9 mouse cellular contexts compared by ENCODE assay signal in genomic region chr6:146662679-146663078, GRCm38 (mm10). TPM values are rescaled to one million over a fixed set of nuclear protein-coding genes. Genes with fewer than 3 reads are reported as not detected.
DNase-seq lines count a peak whose midpoint lies in the region; ATAC-seq and TF ChIP-seq lines count a peak whose summit lies in the region.
"Had no signal": no experiment of that assay in that cellular context is flagged by ENCODE, and none has a peak within 500 bp of the region (broad histone marks: within the 10 kb centered on the region; RNA-seq: fewer than 3 reads in every experiment).

No protein-coding gene starts in this region.

- 34% methylated on average over 5 of the region's 5 CpGs for WGBS in olfactory bulb, adult 2 months

- peak; percentile 90 for TF ChIP-seq CTCF in layer of hippocampus, adult 2 months (conservative IDR thresholded peaks at IDR 0.05)
- peak; percentile 75; the same call in 1 of the 2 replicates for TF ChIP-seq CTCF in embryonic fibroblast, embryonic 13.5 days (IDR thresholded peaks at IDR 0.05; ENCODE audit: borderline replicate concordance, insufficient read depth, low read length)
- TF ChIP-seq CTCF in olfactory bulb, adult 2 months (IDR thresholded peaks at IDR 0.05; ENCODE audit: insufficient read depth, low read depth, low read length), result peak; percentile 57; the same call in 1 of the 2 replicates

- H3K4me1 ChIP-seq in embryonic fibroblast, embryonic 13.5 days (ENCODE audit: control insufficient read depth, insufficient read depth, low read length), result no peaks in the 10 kb centered on the region
- no peaks in the 10 kb centered on the region for H3K4me1 ChIP-seq in olfactory bulb, adult 2 months (ENCODE audit: control insufficient read depth, insufficient read depth, low read length)
- H3K4me1 ChIP-seq: lung, embryonic 15.5 days had no signal

- peak; percentile 71 for ATAC-seq in activated CD4-positive, CD25-positive, alpha-beta regulatory T cell, adult 4 months

- H3K27ac ChIP-seq in layer of hippocampus, adult 2 months, result no peak overlapping the region
- no peak overlapping the region for H3K27ac ChIP-seq in embryonic fibroblast, embryonic 13.5 days (ENCODE audit: insufficient read depth, low read length)
- no peak overlapping the region for H3K27ac ChIP-seq in olfactory bulb, adult 2 months (ENCODE audit: insufficient read depth, low read depth, low read length)
- H3K27ac ChIP-seq: lung, embryonic 15.5 days had no signal

- no peak for TF ChIP-seq POLR2A in embryonic fibroblast, embryonic 13.5 days (IDR thresholded peaks at IDR 0.05; ENCODE audit: low read depth, low read length)
- TF ChIP-seq POLR2A in olfactory bulb, adult 2 months (IDR thresholded peaks at IDR 0.05; ENCODE audit: insufficient read depth, low read depth, low read length), result no peak

- H3K4me3 ChIP-seq in layer of hippocampus, adult 2 months, result no peak overlapping the region
- no peak overlapping the region for H3K4me3 ChIP-seq in embryonic fibroblast, embryonic 13.5 days (ENCODE audit: insufficient read depth, low read length)
- H3K4me3 ChIP-seq in olfactory bulb, adult 2 months (ENCODE audit: insufficient read depth, low read depth, low read length), result no peak overlapping the region
- H3K4me3 ChIP-seq: lung, embryonic 15.5 days had no signal

- peak in 1 of 2 experiments; percentile 32 for DNase-seq in layer of hippocampus, adult 2 months (ENCODE audit: low spot score in 2 of 2)
- DNase-seq in layer of hippocampus, adult 9-11 months, result no peak
- peak; percentile 6 to 33 for DNase-seq in CD8-positive naive resting alpha-beta T cell, adult 2 months (ENCODE audit: low read depth in 2 of 2, low spot score in 2 of 2)
- peak; percentile 52 to 65 for DNase-seq in kidney, postnatal 4 days
- no peak for DNase-seq in ovary, postnatal 14 days (ENCODE audit: low spot score)

RNA-seq across cellular contexts. Expression of gene Tm7sf3, which starts 20.1 kb away (rescaled TPM):
- 10 to 100 TPM; 40.3 to 43.3 TPM for total RNA-seq in layer of hippocampus, adult 2 months (2021)
- polyA plus RNA-seq in activated CD4-positive, CD25-positive, alpha-beta regulatory T cell, adult 4 months (2017; shearing (Covaris generic)), result 1 to 10 TPM; 2.5 to 4.7 TPM
- 50.5 and 61.6 TPM in 2 replicates for polyA plus RNA-seq in embryonic fibroblast, embryonic 13.5 days (2011; ENCODE audit: insufficient read length, low read depth, missing spikeins)
- polyA plus RNA-seq in olfactory bulb, adult 2 months (2012; ENCODE audit: insufficient read depth, insufficient read length, low replicate concordance, missing spikeins), result not detected in 2 replicates

RNA-seq across cellular contexts. Expression of gene Med21, which starts 20.3 kb away (rescaled TPM):
- 10 to 100 TPM; 42.8 to 44.7 TPM for total RNA-seq in layer of hippocampus, adult 2 months (2021)
- 10 to 100 TPM; 66.6 to 70.2 TPM for polyA plus RNA-seq in activated CD4-positive, CD25-positive, alpha-beta regulatory T cell, adult 4 months (2017; shearing (Covaris generic))
- 74.6 and 82.0 TPM in 2 replicates for polyA plus RNA-seq in embryonic fibroblast, embryonic 13.5 days (2011; ENCODE audit: insufficient read length, low read depth, missing spikeins)
- polyA plus RNA-seq in olfactory bulb, adult 2 months (2012; ENCODE audit: insufficient read depth, insufficient read length, low replicate concordance, missing spikeins), result not detected in 2 replicates

Comparison
In these comparisons a context has a peak if more than half of its experiments do, and no peak if none do; other contexts are left out.
1. DNase-seq: peak in CD8-positive naive resting alpha-beta T cell, adult 2 months (2 of 2) and kidney, postnatal 4 days (2 of 2); none in layer of hippocampus, adult 9-11 months (single experiment) and ovary, postnatal 14 days (single experiment).
2. RNA of gene Med21, which starts 20.3 kb away (polyA plus RNA-seq): 74.6 to 82.0 TPM in embryonic fibroblast, embryonic 13.5 days and 66.6 to 70.2 TPM in activated CD4-positive, CD25-positive, alpha-beta regulatory T cell, adult 4 months; not detected in olfactory bulb, adult 2 months; every median in the first group is over 10 times any median in the second.
3. Peak in every context shown above with its lines, with median percentiles within 50 percentile points of each other: CTCF ChIP-seq.